Mouse (Mus musculus) limb, embryonic 10.5 days (tissue): Measurements from ENCODE around the gene Agap2. TPM values are rescaled to one million over a fixed set of nuclear protein-coding genes. Genes with fewer than 3 reads are reported as not detected.
"Not testable (repeated sequence)": the region's sequence is repeated elsewhere in the genome, so short reads cannot be mapped to it uniquely, and the experiment has no call there.

ENCODE experiments used
- DNase-seq: peaks from one replicate; pipeline ENCODE4 v3.0.0-alpha.2; 2017; ENCODE audit warnings: low spot score
- H3K27ac ChIP-seq: fragments of 300-500 bp; sonication (generic); 2 replicates; pipeline ENCODE4 v1.5.1; 2016; ENCODE audit warnings: mild to moderate bottlenecking
- H3K27me3 ChIP-seq: fragments of 300-500 bp; sonication (generic); 2 replicates; pipeline ENCODE4 v1.6.1; 2016; ENCODE audit warnings: low read depth, mild to moderate bottlenecking; ENCODE audit not compliant: poor library complexity, severe bottlenecking
- H3K36me3 ChIP-seq: fragments of 300-500 bp; sonication (generic); 2 replicates; pipeline ENCODE4 v1.6.1; 2016; ENCODE audit warnings: mild to moderate bottlenecking, moderate library complexity
- H3K4me1 ChIP-seq: fragments of 300-500 bp; sonication (generic); 2 replicates; pipeline ENCODE4 v1.6.1; 2016
- H3K4me3 ChIP-seq: fragments of 300-500 bp; sonication (generic); 2 replicates; pipeline ENCODE4 v1.5.1; 2016; ENCODE audit warnings: mild to moderate bottlenecking, moderate library complexity
- H3K9me3 ChIP-seq: fragments of 300-500 bp; sonication (generic); replicated peaks from 2 replicates; pipeline ENCODE4 v1.6.1; 2016; ENCODE audit warnings: mild to moderate bottlenecking
- WGBS: fragments of 180-500 bp; shearing (Covaris S2); methylation state at CpG from one replicate; pipeline ENCODE4 v1.1.7; 2016; 5-methylcytosine and 5-hydroxymethylcytosine counted together
- polyA plus RNA-seq: library from polyadenylated mRNA; unstranded; fragments of >200 nt; fragmentation: Nextera tagmentation; extraction: Ambion mirVana; gene quantifications from 2 replicates; pipeline ENCODE4 v1.2.1, GENCODE M21; 2016

The Agap2 gene
- polyA plus RNA-seq, 1 experiment from 2014 or later: 0.03 TPM

DNA sequence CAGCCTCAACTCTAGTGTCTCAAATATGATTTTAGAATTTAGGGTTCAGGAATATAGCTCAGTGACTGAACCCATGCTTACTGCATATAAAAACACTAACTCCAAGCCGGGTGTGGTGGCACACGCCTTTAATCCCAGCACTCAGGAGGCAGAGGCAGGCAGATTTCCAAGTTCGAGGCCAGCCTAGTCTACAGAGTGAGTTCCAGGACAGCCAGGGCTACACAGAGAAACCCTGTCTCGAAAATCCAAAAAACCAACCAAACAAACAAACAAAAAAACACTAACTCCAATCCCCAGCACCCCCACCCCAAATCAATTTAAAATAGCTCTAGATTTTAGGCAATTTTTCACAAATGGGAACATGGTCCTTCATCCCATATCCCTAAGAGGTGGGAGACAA lies 13.0 kb upstream of the Agap2 start:
- peaks cover 51% of the 10 kb centered on the region for H3K27me3 ChIP-seq

DNA sequence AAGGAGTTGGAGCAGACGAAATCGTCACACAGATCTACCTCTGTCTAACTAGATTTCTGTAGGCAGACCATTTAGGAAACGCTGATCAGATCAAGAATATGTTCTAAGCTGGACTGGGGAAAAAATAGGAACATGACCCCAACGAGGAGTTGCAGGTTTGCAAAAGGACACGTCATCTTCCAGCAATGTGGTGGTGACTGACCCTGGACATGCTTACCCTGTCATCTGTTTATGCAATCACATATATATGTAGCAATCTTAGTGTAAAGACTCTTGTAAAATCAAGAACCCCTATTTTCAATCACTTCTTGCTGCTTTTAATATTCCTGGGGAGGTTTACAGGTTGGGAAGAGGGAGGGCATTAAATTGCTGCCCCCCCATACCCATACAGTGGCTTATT lies 12.6 kb upstream of the Agap2 start:
- no peak for DNase-seq
- peaks cover 47% of the 10 kb centered on the region for H3K27me3 ChIP-seq
- H3K27ac ChIP-seq: no peak overlapping the region
- H3K9me3 ChIP-seq: no peaks in the 10 kb centered on the region
- no peak overlapping the region for H3K4me3 ChIP-seq
- whole genome bisulfite sequencing: 84% methylated on average over 5 of the region's 5 CpGs
- peaks cover 47% of the 10 kb centered on the region for H3K4me1 ChIP-seq
- H3K36me3 ChIP-seq: peaks cover 35% of the 10 kb centered on the region

More for the DNA sequence above, 13.0 kb upstream of the Agap2 start:
- H3K9me3 ChIP-seq, DNase-seq, H3K4me3 ChIP-seq, H3K27ac ChIP-seq: not testable (repeated sequence)
- Histone ChIP-seq H3K4me1 (peaks cover 47% of the 10 kb centered on the region), H3K36me3 (peaks cover 35% of the 10 kb centered on the region)
- WGBS: 86% methylated on average over 4 of the region's 4 CpGs

DNA sequence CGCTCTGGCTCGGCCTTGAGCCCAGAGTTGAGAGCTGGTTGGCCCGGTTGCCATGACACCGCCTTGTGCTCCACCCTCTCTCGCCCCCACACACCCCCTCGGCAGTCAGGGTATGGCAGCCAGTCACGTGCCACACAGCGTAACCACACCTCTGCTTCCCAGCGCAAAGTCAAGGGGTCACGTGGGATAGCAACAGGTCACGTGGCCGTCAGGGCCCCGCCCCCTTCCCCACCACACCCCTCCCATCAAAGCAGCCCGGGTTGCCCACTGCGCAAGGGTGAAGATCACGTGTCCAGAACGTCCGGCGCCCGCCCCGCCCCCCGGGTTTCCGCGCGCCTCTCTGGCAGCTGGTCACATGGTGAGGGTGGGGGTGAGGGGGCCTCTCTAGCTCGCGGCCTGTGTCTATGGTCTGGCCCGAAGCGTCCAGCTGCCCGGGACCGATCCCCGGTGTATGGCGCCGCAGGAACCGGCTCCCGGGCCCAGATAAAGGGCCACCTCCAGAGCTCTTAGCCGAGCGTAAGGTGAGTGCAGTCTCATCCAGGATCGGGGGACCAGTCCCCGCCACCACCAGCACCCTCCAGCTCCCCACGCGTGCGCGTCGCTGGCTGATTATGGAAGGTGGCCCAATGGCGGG lies 11.7 kb upstream of the Agap2 start, which contains the start of gene Cdk4:
Gene Cdk4 (plus strand): TSS at position 296 of the 634 bp plus-strand sequence.
- Histone ChIP-seq H3K27me3 (peaks cover 38% of the 10 kb centered on the region), H3K9me3 (no peaks in the 10 kb centered on the region), H3K27ac (peak within 1 kb of the TSS; percentile 99), H3K4me1 (peaks cover 44% of the 10 kb centered on the region), H3K4me3 (peak within 1 kb of the TSS; percentile 90), H3K36me3 (peaks cover 43% of the 10 kb centered on the region)
- DNase-seq: peak; percentile 100
- under 1% methylated on average over 46 of the region's 46 CpGs for WGBS

DNA sequence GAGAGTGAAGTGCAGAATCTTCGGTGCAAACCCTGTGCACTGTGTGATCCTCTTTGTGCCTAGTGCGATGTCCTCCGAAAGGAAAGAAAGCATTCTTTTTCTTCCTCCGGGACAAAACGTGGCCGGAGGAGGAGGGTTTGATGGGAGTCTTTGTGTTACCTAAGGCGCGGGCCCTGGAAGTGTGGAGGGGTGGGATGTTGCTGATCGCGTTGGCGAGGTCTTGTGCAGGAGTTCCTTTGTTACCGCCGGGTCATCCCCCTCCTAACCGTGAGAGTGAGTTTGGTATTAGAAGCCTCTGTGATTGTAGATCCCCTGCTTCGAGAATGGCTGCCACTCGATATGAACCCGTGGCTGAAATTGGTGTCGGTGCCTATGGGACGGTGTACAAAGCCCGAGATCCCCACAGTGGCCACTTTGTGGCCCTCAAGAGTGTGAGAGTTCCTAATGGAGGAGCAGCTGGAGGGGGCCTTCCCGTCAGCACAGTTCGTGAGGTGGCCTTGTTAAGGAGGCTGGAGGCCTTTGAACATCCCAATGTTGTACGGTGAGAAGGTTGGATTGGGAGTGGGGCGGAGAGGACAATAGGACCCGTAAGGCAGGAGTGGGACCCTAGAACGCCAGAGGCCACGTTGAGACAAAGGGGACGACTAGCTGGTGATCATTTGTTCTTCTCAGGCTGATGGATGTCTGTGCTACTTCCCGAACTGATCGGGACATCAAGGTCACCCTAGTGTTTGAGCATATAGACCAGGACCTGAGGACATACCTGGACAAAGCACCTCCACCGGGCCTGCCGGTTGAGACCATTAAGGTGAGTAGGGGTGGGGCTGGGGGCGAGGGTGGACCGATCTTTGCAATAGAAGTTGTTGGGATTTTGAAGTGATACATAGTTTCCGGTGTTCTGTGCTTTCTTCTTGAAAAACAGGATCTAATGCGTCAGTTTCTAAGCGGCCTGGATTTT lies 10.9 kb upstream of the Agap2 start:
- peaks cover 44% of the 10 kb centered on the region for H3K4me1 ChIP-seq
- peaks cover 47% of the 10 kb centered on the region for H3K36me3 ChIP-seq
- peaks cover 30% of the 10 kb centered on the region for H3K27me3 ChIP-seq
- DNase-seq: peak; percentile 53
- peak overlapping the region; percentile 99 for H3K27ac ChIP-seq
- peak overlapping the region; percentile 90 for H3K4me3 ChIP-seq
- 18% methylated on average over 37 of the region's 37 CpGs for WGBS
- H3K9me3 ChIP-seq: no peaks in the 10 kb centered on the region

DNA sequence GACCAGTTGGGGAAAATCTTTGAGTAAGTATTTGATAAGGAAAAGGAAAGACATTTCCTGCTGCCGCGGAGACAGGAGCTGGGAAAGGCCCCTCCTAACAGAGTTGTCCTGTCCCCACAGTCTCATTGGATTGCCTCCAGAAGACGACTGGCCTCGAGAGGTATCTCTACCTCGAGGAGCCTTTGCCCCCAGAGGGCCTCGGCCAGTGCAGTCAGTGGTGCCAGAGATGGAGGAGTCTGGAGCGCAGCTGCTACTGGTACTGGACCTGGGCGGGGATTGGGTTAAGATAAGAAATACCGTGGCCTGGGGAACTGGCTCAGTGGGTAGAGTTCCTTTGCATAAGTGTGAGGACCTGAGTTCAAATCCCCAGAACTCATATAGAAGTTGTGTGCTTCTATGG lies 9.1 kb upstream of the Agap2 start:
- no peak for DNase-seq
- Histone ChIP-seq H3K27ac (no peak overlapping the region), H3K9me3 (no peaks in the 10 kb centered on the region), H3K27me3 (peaks cover 12% of the 10 kb centered on the region), H3K4me3 (no peak overlapping the region), H3K4me1 (peaks cover 39% of the 10 kb centered on the region), H3K36me3 (peaks cover 47% of the 10 kb centered on the region)
- 94% methylated on average over 9 of the region's 9 CpGs for WGBS

DNA sequence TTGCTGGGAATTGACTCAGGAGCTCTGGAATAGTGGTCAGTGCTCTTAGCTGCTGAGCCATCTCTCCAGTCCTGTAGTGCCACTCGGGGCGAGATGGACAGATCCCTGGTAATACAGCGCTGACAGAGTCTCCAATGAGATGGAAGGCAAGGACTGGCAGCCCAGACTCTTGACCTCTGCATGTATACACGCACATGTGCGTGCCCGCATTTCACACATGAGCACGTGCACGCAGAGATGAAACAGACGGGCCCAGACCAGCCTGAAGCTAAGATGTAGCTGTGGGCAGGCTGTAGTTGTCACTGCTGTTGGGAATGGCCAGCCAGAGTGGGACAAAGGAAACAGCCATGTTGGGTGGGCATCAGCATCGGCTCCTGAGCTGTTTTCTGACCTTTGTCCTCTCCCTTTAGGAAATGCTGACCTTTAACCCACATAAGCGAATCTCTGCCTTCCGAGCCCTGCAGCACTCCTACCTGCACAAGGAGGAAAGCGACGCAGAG lies 8.5 kb upstream of the Agap2 start:
- no peak for DNase-seq
- Histone ChIP-seq H3K36me3 (peaks cover 47% of the 10 kb centered on the region), H3K9me3 (no peaks in the 10 kb centered on the region), H3K27me3 (peaks cover 6% of the 10 kb centered on the region), H3K4me1 (peaks cover 44% of the 10 kb centered on the region), H3K4me3 (peak overlapping the region; percentile 16; the same call in 1 of the 2 replicates), H3K27ac (no peak overlapping the region)
- 91% methylated on average over 14 of the region's 14 CpGs for WGBS

DNA sequence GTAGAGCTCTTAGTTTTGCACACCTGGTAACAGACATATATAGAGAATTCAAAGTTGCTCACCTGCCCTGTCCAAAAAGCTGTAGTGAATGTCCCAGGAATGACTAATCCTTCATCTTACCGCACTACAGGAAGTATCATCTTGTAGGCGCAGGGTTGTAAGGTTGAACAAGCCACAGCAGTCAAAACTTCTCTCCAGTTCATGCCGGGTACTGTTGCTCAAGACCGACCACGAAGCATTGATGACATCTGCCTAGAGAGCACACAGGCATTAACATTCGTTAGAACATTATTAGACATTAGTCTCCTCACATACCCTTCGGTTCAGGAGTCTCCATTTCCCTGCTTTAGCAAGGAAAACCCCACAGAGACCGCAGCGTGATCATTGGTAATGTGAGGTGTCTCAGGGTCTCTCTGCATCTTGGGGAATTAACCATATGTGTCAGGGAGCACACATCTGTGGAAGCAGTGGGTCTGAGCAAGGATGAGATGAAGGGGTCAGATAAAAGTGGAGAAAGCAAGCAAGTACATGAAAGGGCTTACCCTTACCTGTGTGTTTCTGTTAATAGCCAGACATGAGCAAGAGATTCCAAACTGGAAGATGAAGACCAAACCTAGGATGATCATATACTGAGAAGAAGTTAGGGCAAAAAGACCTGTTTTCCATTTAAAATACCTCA lies 6.6 kb upstream of the Agap2 start:
- Histone ChIP-seq H3K27me3 (no peaks in the 10 kb centered on the region), H3K36me3 (peaks cover 47% of the 10 kb centered on the region), H3K27ac (peak overlapping the region; percentile 89), H3K9me3 (no peaks in the 10 kb centered on the region), H3K4me1 (peaks cover 38% of the 10 kb centered on the region), H3K4me3 (peak overlapping the region; percentile 68)
- WGBS: 88% methylated on average over 9 of the region's 9 CpGs
- no peak for DNase-seq

DNA sequence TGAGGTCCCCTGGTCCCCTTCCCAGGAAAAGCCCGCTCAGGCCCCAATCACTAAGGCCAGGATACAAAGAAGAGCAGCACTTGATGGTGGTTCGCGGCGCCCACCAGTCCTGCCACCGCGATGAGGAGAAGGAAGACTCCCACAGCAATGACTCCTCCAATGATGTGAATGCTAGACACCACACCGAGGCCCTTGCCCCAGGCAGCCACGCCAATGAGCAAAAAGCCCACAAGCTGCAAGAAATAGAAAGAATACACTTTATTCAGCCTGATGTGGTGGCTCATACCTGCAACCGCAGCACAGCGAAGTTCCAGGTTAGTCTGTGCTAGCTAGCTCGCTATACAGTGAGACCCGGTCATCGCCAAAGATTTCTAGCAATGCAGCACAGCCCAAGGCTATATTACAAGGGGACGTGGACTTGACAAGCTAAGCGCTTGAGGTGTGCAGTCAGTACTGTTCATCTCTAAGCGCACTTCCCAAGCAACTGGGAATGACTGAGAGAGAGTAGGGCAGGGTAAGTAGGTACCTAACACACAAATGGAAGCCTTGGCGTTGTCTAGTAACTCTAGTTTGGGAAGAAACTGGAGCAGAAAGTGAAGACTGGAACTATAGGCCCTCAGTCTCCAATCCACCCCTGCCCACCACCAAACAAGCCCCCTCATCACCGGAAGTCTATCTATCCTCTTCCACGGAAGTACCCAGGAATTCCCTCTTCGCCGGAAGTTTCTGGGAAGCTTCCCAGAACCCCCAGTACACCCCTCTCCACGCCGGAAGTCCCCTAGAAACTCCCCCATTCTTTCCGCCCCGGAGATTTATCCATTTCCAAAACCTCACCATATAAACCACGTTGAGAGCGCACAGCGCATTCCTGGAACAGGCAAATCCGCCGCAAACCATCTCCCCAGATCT lies 5.5 kb upstream of the Agap2 start:
- H3K27me3 ChIP-seq: no peaks in the 10 kb centered on the region
- peak overlapping the region; percentile 68 for H3K4me3 ChIP-seq
- H3K36me3 ChIP-seq: peaks cover 43% of the 10 kb centered on the region
- H3K9me3 ChIP-seq: no peaks in the 10 kb centered on the region
- peak overlapping the region; percentile 89 for H3K27ac ChIP-seq
- WGBS: 11% methylated on average over 30 of the region's 30 CpGs
- H3K4me1 ChIP-seq: peaks cover 37% of the 10 kb centered on the region
- peak; percentile 53 for DNase-seq

DNA sequence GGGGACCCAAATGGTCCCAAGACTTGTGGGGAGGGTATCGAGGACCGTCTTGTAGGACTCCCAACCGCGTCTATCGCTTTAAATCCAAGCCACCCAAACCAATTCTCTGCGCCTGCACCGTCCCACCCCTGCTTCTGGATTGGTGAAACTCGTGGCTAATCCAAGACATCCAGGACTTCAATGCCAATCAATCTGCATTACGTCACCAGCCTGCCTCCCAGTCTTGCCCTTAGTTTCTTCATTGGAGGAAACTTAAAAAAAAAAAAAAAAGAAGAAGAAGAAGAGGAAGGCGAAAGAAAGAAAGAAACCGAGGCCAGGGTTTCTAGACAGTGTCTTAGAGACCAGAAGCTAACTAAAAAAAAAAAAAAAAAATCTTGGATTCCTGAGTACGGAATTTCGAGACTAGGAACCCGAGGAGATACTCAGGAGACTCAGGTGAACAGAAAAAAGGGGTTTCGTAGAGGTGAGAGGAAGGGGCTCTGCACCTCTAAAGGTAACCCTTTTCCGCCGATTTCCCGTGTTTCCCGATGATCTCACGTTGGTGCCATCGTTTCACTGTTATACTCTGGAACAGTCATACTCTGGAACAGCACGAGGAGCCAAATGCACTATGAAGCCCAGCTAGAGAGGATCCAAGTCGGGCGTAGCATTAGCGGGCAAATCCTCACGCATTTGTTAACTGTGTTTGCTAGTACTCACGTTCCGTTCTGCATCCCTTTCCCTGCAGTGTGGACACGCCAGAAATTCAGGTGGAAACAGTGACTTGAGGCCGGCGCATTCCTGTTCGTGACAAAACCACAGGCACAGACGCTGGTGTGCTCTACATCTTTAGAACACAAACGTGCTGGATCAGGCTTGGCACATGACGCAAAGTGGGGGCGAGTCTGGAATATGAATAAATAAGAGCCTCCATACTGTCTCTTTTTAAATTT lies 4.6 kb upstream of the Agap2 start, which contains the start of gene Tspan31:
Gene Tspan31 (minus strand): TSS at position 75 of the 932 bp plus-strand sequence.
- H3K27ac ChIP-seq: peak within 1 kb of the TSS; percentile 89
- H3K4me3 ChIP-seq: peak within 1 kb of the TSS; percentile 68
- peaks cover 8% of the 10 kb centered on the region for H3K27me3 ChIP-seq
- DNase-seq: peak; percentile 85
- H3K4me1 ChIP-seq: peaks cover 30% of the 10 kb centered on the region
- 3% methylated on average over 36 of the region's 36 CpGs for WGBS
- peaks cover 34% of the 10 kb centered on the region for H3K36me3 ChIP-seq
- no peaks in the 10 kb centered on the region for H3K9me3 ChIP-seq

DNA sequence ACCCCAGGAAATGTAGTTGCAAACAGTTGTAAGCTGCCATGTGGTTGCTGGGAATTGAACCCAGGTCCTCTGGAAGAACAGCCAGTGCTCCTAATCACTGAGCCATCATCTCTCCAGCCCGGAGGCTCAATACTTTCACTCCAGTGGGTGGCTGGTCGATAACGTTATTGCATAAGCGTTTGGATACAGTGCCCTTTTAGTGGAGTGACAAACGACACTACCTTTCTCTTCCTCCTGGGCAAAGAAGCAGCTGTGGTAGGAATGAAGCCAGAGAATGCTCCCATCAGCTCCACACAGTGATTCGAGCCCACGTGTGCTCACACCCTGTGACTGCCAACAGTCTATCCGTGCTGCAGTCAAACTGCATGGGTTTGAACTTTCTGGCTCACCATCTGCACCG lies 3.9 kb upstream of the Agap2 start:
- no peaks in the 10 kb centered on the region for H3K9me3 ChIP-seq
- peaks cover 15% of the 10 kb centered on the region for H3K27me3 ChIP-seq
- H3K36me3 ChIP-seq: peaks cover 26% of the 10 kb centered on the region
- peaks cover 33% of the 10 kb centered on the region for H3K4me1 ChIP-seq
- H3K27ac ChIP-seq: peak overlapping the region; percentile 89; the same call in 1 of the 2 replicates
- no peak for DNase-seq
- WGBS: 80% methylated on average over 9 of the region's 9 CpGs
- peak overlapping the region; percentile 68 for H3K4me3 ChIP-seq

DNA sequence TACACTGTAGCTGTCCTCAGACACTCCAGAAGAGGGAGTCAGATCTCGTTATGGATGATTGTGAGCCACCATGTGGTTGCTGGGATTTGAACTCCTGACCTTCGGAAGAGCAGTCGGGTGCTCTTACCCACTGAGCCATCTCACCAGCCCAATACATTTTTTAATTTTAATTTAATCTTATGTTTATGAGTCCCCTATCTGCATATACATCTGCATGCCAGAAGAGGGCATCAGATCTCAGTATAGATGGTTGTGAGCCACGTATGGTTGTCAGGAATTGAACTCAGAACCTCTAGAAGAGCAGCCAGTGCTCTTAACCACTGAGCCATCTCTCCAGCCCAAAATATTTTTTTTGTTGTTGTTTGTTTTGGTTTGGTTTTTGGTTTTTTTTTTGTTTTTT lies 2.8 kb upstream of the Agap2 start:
- not testable (repeated sequence) for DNase-seq, H3K9me3 ChIP-seq, H3K27ac ChIP-seq, H3K4me3 ChIP-seq
- H3K36me3 ChIP-seq: peaks cover 16% of the 10 kb centered on the region
- peaks cover 30% of the 10 kb centered on the region for H3K4me1 ChIP-seq
- peaks cover 26% of the 10 kb centered on the region for H3K27me3 ChIP-seq
- 92% methylated on average over 4 of the region's 4 CpGs for WGBS
